Mouse (Mus musculus) ES-E14 (cell line): ENCODE data around the gene Adamts10.

ENCODE experiments used
- CHD2 ChIP-seq: IDR thresholded peaks from 2 replicates; pipeline ENCODE4 v1.6.1; 2014; ENCODE audit warnings: mild to moderate bottlenecking, low read depth, low read length, inconsistent platforms
- HCFC1 ChIP-seq: IDR thresholded peaks from 2 replicates; pipeline ENCODE4 v1.6.1; 2012; ENCODE audit warnings: low read length, inconsistent platforms, borderline replicate concordance; ENCODE audit not compliant: insufficient read depth
- MAFK ChIP-seq: IDR thresholded peaks from 2 replicates; pipeline ENCODE4 v1.6.1; 2014; ENCODE audit warnings: mild to moderate bottlenecking, low read depth, low read length, inconsistent platforms; ENCODE audit not compliant: insufficient read depth
- ZC3H11A ChIP-seq: IDR thresholded peaks from 2 replicates; pipeline ENCODE4 v1.6.1; 2012; ENCODE audit warnings: low read depth, mild to moderate bottlenecking, inconsistent platforms, low read length, borderline replicate concordance
- ZNF384 ChIP-seq: IDR thresholded peaks from 2 replicates; pipeline ENCODE4 v1.6.1; 2012; ENCODE audit warnings: low read depth, low read length, inconsistent platforms

DNA sequence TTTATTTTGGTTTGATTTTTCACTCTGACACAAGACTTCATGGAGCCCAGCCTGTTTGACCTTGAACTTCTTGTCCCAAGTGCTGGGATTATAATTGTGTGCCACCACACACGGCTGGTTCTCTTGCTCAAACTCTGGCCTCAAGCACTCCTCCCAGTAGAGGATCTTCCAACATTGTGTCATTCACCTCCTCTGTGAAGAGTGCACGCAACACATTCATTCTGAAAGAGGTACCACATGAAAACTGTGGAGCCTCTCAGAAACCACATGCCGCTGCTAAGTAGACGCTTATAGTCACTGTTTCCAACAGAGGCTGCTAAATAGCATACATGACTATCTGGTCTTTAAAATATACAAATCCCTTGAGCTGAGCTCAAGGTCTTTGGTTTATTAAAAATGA, 28.1 kb downstream of the Adamts10 start:
- no peak for TF ChIP-seq ZNF384
- no peak for TF ChIP-seq MAFK
- no peak for TF ChIP-seq CHD2
- no peak for TF ChIP-seq ZC3H11A
- TF ChIP-seq HCFC1: no peak
